Mouse (Mus musculus) C2C12 (cell line): ENCODE results near the gene Nop56. TPM values are rescaled to one million over a fixed set of nuclear protein-coding genes. Genes with fewer than 3 reads are reported as not detected.

ENCODE experiments used
- H3K27me3 ChIP-seq: one replicate; pipeline ENCODE4 v1.6.1; 2011; ENCODE audit not compliant: control insufficient read depth, insufficient read depth, insufficient read length
- H3K36me3 ChIP-seq: one replicate; pipeline ENCODE4 v1.6.1; 2011; ENCODE audit not compliant: control insufficient read depth, insufficient read depth
- H3K4me3 ChIP-seq: one replicate; pipeline ENCODE4 v1.5.1; 2011; ENCODE audit warnings: mild to moderate bottlenecking, control low read depth; ENCODE audit not compliant: poor library complexity, insufficient read depth, severe bottlenecking
- H3K79me2 ChIP-seq: one replicate; pipeline ENCODE4 v1.6.1; 2011; ENCODE audit not compliant: control insufficient read depth, insufficient read depth
- H3K79me3 ChIP-seq: one replicate; pipeline ENCODE4 v1.6.1; 2011; ENCODE audit warnings: low read depth, control low read depth
- H3ac ChIP-seq: one replicate; pipeline ENCODE3; 2011; ENCODE audit warnings: low read depth; ENCODE audit not compliant: control insufficient read depth, insufficient read length
- CEBPB ChIP-seq: IDR thresholded peaks from one replicate; pipeline ENCODE4 v1.6.1; 2011; ENCODE audit warnings: low read depth, mild to moderate bottlenecking, control low read depth, moderate library complexity
- CTCF ChIP-seq: IDR thresholded peaks from one replicate; pipeline ENCODE4 v1.5.1; 2011; ENCODE audit not compliant: control insufficient read depth, insufficient read depth, insufficient read length
- FOSL1 ChIP-seq: IDR thresholded peaks from one replicate; pipeline ENCODE4 v1.8.0; 2011; ENCODE audit warnings: mild to moderate bottlenecking, low read length; ENCODE audit not compliant: poor library complexity, insufficient read depth, severe bottlenecking
- MAX ChIP-seq: IDR thresholded peaks from one replicate; pipeline ENCODE4 v1.6.1; 2011; ENCODE audit warnings: mild to moderate bottlenecking, control low read depth
- MYOD1 ChIP-seq: IDR thresholded peaks from one replicate; pipeline ENCODE4 v1.6.1; 2011; ENCODE audit warnings: low read depth; ENCODE audit not compliant: control insufficient read depth, insufficient read length
- MYOG ChIP-seq: IDR thresholded peaks from one replicate; pipeline ENCODE4 v1.6.1; 2011; ENCODE audit not compliant: control insufficient read depth, insufficient read length; ENCODE audit errors: extremely low read depth
- USF1 ChIP-seq: IDR thresholded peaks from one replicate; pipeline ENCODE4 v1.6.1; 2011; ENCODE audit warnings: low read depth, mild to moderate bottlenecking, control low read depth, moderate library complexity
- polyA plus RNA-seq: library from polyadenylated mRNA; unstranded; fragments of >200 nt; fragmentation: generic; extraction: Trizol; gene quantifications from one replicate; pipeline ENCODE4 v1.2.1, GENCODE M21; 2012; ENCODE audit warnings: missing spikeins

Gene Nop56
- polyA plus RNA-seq, 1 experiment: 293 TPM

GRCm38 (mm10) chr2:130279600-130280091 is 5.4 kb downstream of the Nop56 start:
- Histone ChIP-seq H3K79me3 (peaks cover 63% of the 10 kb centered on the region), H3K36me3 (peaks cover 77% of the 10 kb centered on the region), H3K79me2 (peaks cover 74% of the 10 kb centered on the region), H3ac (no peak overlapping the region), H3K27me3 (no peaks in the 10 kb centered on the region), H3K4me3 (no peak overlapping the region)
- no peak for TF ChIP-seq CEBPB
- no peak for TF ChIP-seq USF1
- no peak for TF ChIP-seq MYOG
- no peak for TF ChIP-seq MAX
- no peak for TF ChIP-seq FOSL1
- no peak for TF ChIP-seq MYOD1
- no peak for TF ChIP-seq CTCF

- no peak overlapping the region for H3ac ChIP-seq
- peaks cover 62% of the 10 kb centered on the region for H3K79me3 ChIP-seq
- peaks cover 74% of the 10 kb centered on the region for H3K79me2 ChIP-seq
- H3K27me3 ChIP-seq: no peaks in the 10 kb centered on the region
- TF ChIP-seq FOSL1 (no peak), CEBPB (no peak), MYOG (no peak), USF1 (no peak), CTCF (no peak), MAX (no peak)
- H3K36me3 ChIP-seq: peaks cover 71% of the 10 kb centered on the region
- no peak overlapping the region for H3K4me3 ChIP-seq
Observed at GRCm38 (mm10) chr2:130280224-130280623, 6.0 kb downstream of the Nop56 start.

GRCm38 (mm10) chr2:130280818-130281217 is 6.6 kb downstream of the Nop56 start:
- H3K79me2 ChIP-seq: peaks cover 74% of the 10 kb centered on the region
- H3K27me3 ChIP-seq: no peaks in the 10 kb centered on the region
- H3K4me3 ChIP-seq: no peak overlapping the region
- peaks cover 65% of the 10 kb centered on the region for H3K36me3 ChIP-seq
- TF ChIP-seq CEBPB (no peak), MYOD1 (no peak), MYOG (no peak), CTCF (no peak), MAX (no peak), FOSL1 (no peak), USF1 (no peak)
- H3K79me3 ChIP-seq: peaks cover 59% of the 10 kb centered on the region
- no peak overlapping the region for H3ac ChIP-seq

- Histone ChIP-seq H3K79me2 (peaks cover 51% of the 10 kb centered on the region), H3ac (peak within 1 kb of the TSS; percentile 94), H3K36me3 (peaks cover 35% of the 10 kb centered on the region), H3K79me3 (peaks cover 39% of the 10 kb centered on the region), H3K27me3 (no peaks in the 10 kb centered on the region), H3K4me3 (peak within 1 kb of the TSS; percentile 99)
- TF ChIP-seq MYOD1: no peak
- no peak for TF ChIP-seq MYOG
- TF ChIP-seq FOSL1: no peak
- no peak for TF ChIP-seq CEBPB
- TF ChIP-seq MAX: peak; percentile 40
Observed at GRCm38 (mm10) chr2:130283854-130284654, 9.8 kb downstream of the Nop56 start, which contains the start of gene Idh3b. Gene Idh3b (minus strand): TSS chr2:130284547.

- Histone ChIP-seq H3K27me3 (no peaks in the 10 kb centered on the region), H3K4me3 (no peak overlapping the region), H3K36me3 (no peaks in the 10 kb centered on the region), H3K79me2 (peaks cover 17% of the 10 kb centered on the region), H3ac (no peak overlapping the region), H3K79me3 (peaks cover 12% of the 10 kb centered on the region)
- TF ChIP-seq MAX (no peak), MYOG (no peak)
Observed at GRCm38 (mm10) chr2:130289086-130289485, 14.9 kb downstream of the Nop56 start.

- peaks cover 8% of the 10 kb centered on the region for H3K27me3 ChIP-seq
- no peaks in the 10 kb centered on the region for H3K79me2 ChIP-seq
- H3K36me3 ChIP-seq: no peaks in the 10 kb centered on the region
- H3ac ChIP-seq: no peak overlapping the region
- H3K4me3 ChIP-seq: no peak overlapping the region
- TF ChIP-seq MYOG (no peak), CEBPB (no peak), MYOD1 (no peak), MAX (peak; percentile 21), USF1 (peak; percentile 51), FOSL1 (no peak), CTCF (peak; percentile 60)
- H3K79me3 ChIP-seq: no peaks in the 10 kb centered on the region
Observed at GRCm38 (mm10) chr2:130291434-130291833, 17.2 kb downstream of the Nop56 start.
